In genomic region chr3:104511538-104512423, GRCm38 (mm10) we compare ENCODE assay signal across 8 mouse cellular contexts. TPM values are rescaled to one million over a fixed set of nuclear protein-coding genes. Genes with fewer than 3 reads are reported as not detected.
DNase-seq lines count a peak whose midpoint lies in the region; ATAC-seq and TF ChIP-seq lines count a peak whose summit lies in the region.

Gene Lrig2 (minus strand): TSS chr3:104511918.

- peak; percentile 93 for TF ChIP-seq CTCF in liver, embryonic 14.5 days (IDR thresholded peaks at IDR 0.05; ENCODE audit: low read depth)
- peak; percentile 95 for TF ChIP-seq CTCF in stomach, postnatal 0 days (IDR thresholded peaks at IDR 0.05; ENCODE audit: low read depth)

- H3K27ac ChIP-seq in forebrain, embryonic 10.5 days = peak within 1 kb of the TSS; percentile 93
- H3K27ac ChIP-seq in heart, embryonic 15.5 days = peak within 1 kb of the TSS; percentile 99
- peak within 1 kb of the TSS; percentile 88 for H3K27ac ChIP-seq in liver, embryonic 14.5 days
- peak within 1 kb of the TSS; percentile 96 for H3K27ac ChIP-seq in neural tube, embryonic 11.5 days (ENCODE audit: low read depth, low read length)
- H3K27ac ChIP-seq in stomach, postnatal 0 days (replicated peaks) = peak within 1 kb of the TSS; percentile 95

- peaks cover 25% of the 10 kb centered on the region for H3K4me1 ChIP-seq in forebrain, embryonic 10.5 days
- peaks cover 21% of the 10 kb centered on the region for H3K4me1 ChIP-seq in heart, embryonic 15.5 days (replicated peaks)
- H3K4me1 ChIP-seq in liver, embryonic 14.5 days (replicated peaks; ENCODE audit: control insufficient read depth in 2 of 2, insufficient read depth in 2 of 2, low read length in 1 of 2) = peaks cover 7 to 9% of the 10 kb centered on the region in 2 experiments; a peak in 3 of 4 replicates
- peaks cover 6% of the 10 kb centered on the region; the same call in 1 of the 2 replicates for H3K4me1 ChIP-seq in neural tube, embryonic 11.5 days (ENCODE audit: control insufficient read depth, insufficient read depth, low read length)
- H3K4me1 ChIP-seq in stomach, postnatal 0 days (replicated peaks; ENCODE audit: control insufficient read depth, insufficient read depth) = no peaks in the 10 kb centered on the region

- ATAC-seq in heart, embryonic 15.5 days (replicated peaks; ENCODE audit: insufficient number of reproducible peaks, insufficient read depth, low FRiP score, low read depth) = peak; percentile 99
- ATAC-seq in liver, embryonic 14.5 days (ENCODE audit: insufficient read depth) = peak; percentile 98
- peak; percentile 98 for ATAC-seq in neural tube, embryonic 11.5 days (ENCODE audit: insufficient read depth, low FRiP score, low TSS enrichment)
- ATAC-seq in stomach, postnatal 0 days (ENCODE audit: low FRiP score, low TSS enrichment) = peak; percentile 98

- WGBS in forebrain, embryonic 10.5 days = under 1% methylated on average over 71 of the region's 71 CpGs
- under 1% methylated on average over 71 of the region's 71 CpGs for WGBS in heart, embryonic 15.5 days
- under 1% methylated on average over 70 of the region's 71 CpGs for WGBS in liver, embryonic 14.5 days (ENCODE audit: insufficient replicate concordance)
- WGBS in neural tube, embryonic 11.5 days = under 1% methylated on average over 63 of the region's 71 CpGs
- WGBS in stomach, postnatal 0 days = under 1% methylated on average over 59 of the region's 71 CpGs

- peak within 1 kb of the TSS; percentile 71 for H3K4me2 ChIP-seq in heart, embryonic 15.5 days
- H3K4me2 ChIP-seq in liver, embryonic 14.5 days (ENCODE audit: low read depth) = peak within 1 kb of the TSS; percentile 86
- peak within 1 kb of the TSS; percentile 60 for H3K4me2 ChIP-seq in neural tube, embryonic 11.5 days (ENCODE audit: low read depth)
- H3K4me2 ChIP-seq in stomach, postnatal 0 days (replicated peaks; ENCODE audit: low read depth) = peak within 1 kb of the TSS; percentile 59

- H3K4me3 ChIP-seq in forebrain, embryonic 10.5 days = peak within 1 kb of the TSS; percentile 80
- H3K4me3 ChIP-seq in heart, embryonic 15.5 days = peak within 1 kb of the TSS; percentile 97
- H3K4me3 ChIP-seq in liver, embryonic 14.5 days (ENCODE audit: insufficient read depth in 1 of 2, low read depth in 2 of 2, low read length in 2 of 2) = peak within 1 kb of the TSS; percentile 88
- H3K4me3 ChIP-seq in neural tube, embryonic 11.5 days (ENCODE audit: low read depth, low read length) = peak within 1 kb of the TSS; percentile 87
- H3K4me3 ChIP-seq in stomach, postnatal 0 days (ENCODE audit: low read depth, low read length) = peak within 1 kb of the TSS; percentile 95

- peak within 1 kb of the TSS; percentile 85 for H3K9ac ChIP-seq in heart, embryonic 15.5 days
- peak within 1 kb of the TSS; percentile 91 for H3K9ac ChIP-seq in liver, embryonic 14.5 days (replicated peaks)
- peak within 1 kb of the TSS; percentile 87 for H3K9ac ChIP-seq in neural tube, embryonic 11.5 days (ENCODE audit: low read length)
- peak within 1 kb of the TSS; percentile 90 for H3K9ac ChIP-seq in stomach, postnatal 0 days (ENCODE audit: low read length)

- no peaks in the 10 kb centered on the region for H3K36me3 ChIP-seq in forebrain, embryonic 10.5 days (replicated peaks)
- no peaks in the 10 kb centered on the region for H3K36me3 ChIP-seq in heart, embryonic 15.5 days
- H3K36me3 ChIP-seq in liver, embryonic 14.5 days (replicated peaks; ENCODE audit: control insufficient read depth, insufficient read depth, low read depth) = no peaks in the 10 kb centered on the region
- H3K36me3 ChIP-seq in neural tube, embryonic 11.5 days (ENCODE audit: control insufficient read depth, insufficient read depth, low read length) = no peaks in the 10 kb centered on the region
- no peaks in the 10 kb centered on the region for H3K36me3 ChIP-seq in stomach, postnatal 0 days (ENCODE audit: control insufficient read depth, insufficient read depth, low read length)

- DNase-seq in CD8-positive naive resting alpha-beta T cell, adult 2 months (ENCODE audit: low read depth in 2 of 2, low spot score in 2 of 2) = peak; percentile 97 to 98
- DNase-seq in c-Kit-positive CD71-negative TER-119-negative erythroid progenitor cells, embryonic 14.5 days (ENCODE audit: low read depth) = peak; percentile 99
- DNase-seq in forebrain, embryonic 10.5 days (ENCODE audit: extremely low spot score, low spot score) = peak; percentile 100
- peak; percentile 99 for DNase-seq in kidney, postnatal 25 days
- peak; percentile 98 to 99 (median 98) for DNase-seq in liver, embryonic 14.5 days (ENCODE audit: low read depth in 3 of 3, low spot score in 3 of 3)
- DNase-seq in neural tube, embryonic 11.5 days (ENCODE audit: low spot score) = peak; percentile 99
- DNase-seq in stomach, postnatal 0 days (ENCODE audit: low spot score) = peak; percentile 99

- TF ChIP-seq EP300 in liver, embryonic 14.5 days (IDR thresholded peaks at IDR 0.05; ENCODE audit: low read depth) = no peak; the same call in 1 of the 2 replicates
- no peak for TF ChIP-seq EP300 in stomach, postnatal 0 days (optimal IDR thresholded peaks at IDR 0.05)

- no peaks in the 10 kb centered on the region for H3K27me3 ChIP-seq in forebrain, embryonic 10.5 days (ENCODE audit: poor library complexity, severe bottlenecking)
- no peaks in the 10 kb centered on the region for H3K27me3 ChIP-seq in heart, embryonic 15.5 days
- H3K27me3 ChIP-seq in liver, embryonic 14.5 days (ENCODE audit: control insufficient read depth, insufficient read depth, low read length) = no peaks in the 10 kb centered on the region
- H3K27me3 ChIP-seq in neural tube, embryonic 11.5 days (ENCODE audit: control insufficient read depth, insufficient read depth, low read length) = no peaks in the 10 kb centered on the region
- H3K27me3 ChIP-seq in stomach, postnatal 0 days (ENCODE audit: control insufficient read depth, insufficient read depth, low read length) = no peaks in the 10 kb centered on the region

- no peaks in the 10 kb centered on the region for H3K9me3 ChIP-seq in forebrain, embryonic 10.5 days
- H3K9me3 ChIP-seq in heart, embryonic 15.5 days (replicated peaks) = no peaks in the 10 kb centered on the region
- no peaks in the 10 kb centered on the region for H3K9me3 ChIP-seq in liver, embryonic 14.5 days (ENCODE audit: control insufficient read depth, low read length)
- no peaks in the 10 kb centered on the region for H3K9me3 ChIP-seq in neural tube, embryonic 11.5 days (ENCODE audit: control insufficient read depth, low read length)
- no peaks in the 10 kb centered on the region for H3K9me3 ChIP-seq in stomach, postnatal 0 days (ENCODE audit: control insufficient read depth, low read length)

RNA-seq across cellular contexts. Expression of gene Lrig2, which starts in this region (rescaled TPM):
- 15.1 and 16.4 TPM in 2 replicates for polyA plus RNA-seq in forebrain, embryonic 10.5 days (2016; fragmentation: Nextera tagmentation; extraction: Ambion mirVana)
- polyA plus RNA-seq in heart, embryonic 15.5 days (2015; fragmentation: Nextera tagmentation; extraction: Ambion mirVana) = 11.0 and 12.5 TPM in 2 replicates
- polyA plus RNA-seq in liver, embryonic 14.5 days (2012; rRNA removed) = 1.9 and 2.1 TPM in 2 replicates
- polyA plus RNA-seq in liver, embryonic 14.5 days (2014; fragmentation: Nextera tagmentation; extraction: Ambion mirVana) = 2.5 and 3.1 TPM in 2 replicates
- 28.3 and 30.2 TPM in 2 replicates for polyA plus RNA-seq in neural tube, embryonic 11.5 days (2014; fragmentation: Nextera tagmentation; extraction: Ambion mirVana)
- polyA plus RNA-seq in stomach, postnatal 0 days (2015; fragmentation: Nextera tagmentation; extraction: Ambion mirVana) = 6.0 and 6.6 TPM in 2 replicates

Comparison
In these comparisons a context has a peak if more than half of its experiments do, and no peak if none do; other contexts are left out.
1. Peak in every context shown above with its lines: DNase-seq, ATAC-seq, H3K4me3 ChIP-seq and H3K27ac ChIP-seq.